Mouse (Mus musculus) embryonic facial prominence, embryonic 11.5 days (tissue): ENCODE results near the gene Pja2. TPM values are rescaled to one million over a fixed set of nuclear protein-coding genes. Genes with fewer than 3 reads are reported as not detected.
"Not testable (repeated sequence)": the region's sequence is repeated elsewhere in the genome, so short reads cannot be mapped to it uniquely, and the experiment has no call there.

ENCODE experiments used
- ATAC-seq: fragments of 200-750 bp; cut with Nextera tagmentation; replicated peaks from 2 replicates; pipeline ENCODE4 v1.8.0; 2017; ENCODE audit warnings: low read depth; ENCODE audit not compliant: insufficient number of reproducible peaks, low FRiP score, low TSS enrichment
- DNase-seq: peaks from one replicate; pipeline ENCODE4 v3.0.0-alpha.2; 2015; ENCODE audit warnings: low spot score
- H3K27ac ChIP-seq: fragments of 300-500 bp; sonication (generic); replicated peaks from 2 replicates; pipeline ENCODE4 v1.5.1; 2014; ENCODE audit warnings: mild to moderate bottlenecking, low read depth, low read length, control low read depth
- H3K27me3 ChIP-seq: fragments of 300-500 bp; sonication (generic); 2 replicates; pipeline ENCODE4 v1.6.1; 2014; ENCODE audit warnings: mild to moderate bottlenecking, low read length, moderate library complexity, mixed read lengths; ENCODE audit not compliant: control insufficient read depth, insufficient read depth
- H3K36me3 ChIP-seq: fragments of 300-500 bp; sonication (generic); replicated peaks from 2 replicates; pipeline ENCODE4 v1.6.1; 2014; ENCODE audit warnings: low read depth, mild to moderate bottlenecking, low read length, moderate library complexity, mixed read lengths; ENCODE audit not compliant: control insufficient read depth, insufficient read depth
- H3K4me1 ChIP-seq: fragments of 300-500 bp; sonication (generic); 2 replicates; pipeline ENCODE4 v1.6.1; 2014; ENCODE audit warnings: low read length, mixed read lengths; ENCODE audit not compliant: control insufficient read depth, insufficient read depth
- H3K4me2 ChIP-seq: fragments of 300-500 bp; sonication (generic); 2 replicates; pipeline ENCODE4 v1.6.1; 2014; ENCODE audit warnings: low read depth, mild to moderate bottlenecking, control low read depth, low read length, moderate library complexity
- H3K4me3 ChIP-seq: fragments of 300-500 bp; sonication (generic); 2 replicates; pipeline ENCODE4 v1.5.1; 2014; ENCODE audit warnings: low read depth, low read length, control low read depth
- H3K9ac ChIP-seq: fragments of 300-500 bp; sonication (generic); replicated peaks from 2 replicates; pipeline ENCODE4 v1.6.1; 2014; ENCODE audit warnings: mild to moderate bottlenecking, control low read depth, low read length
- H3K9me3 ChIP-seq: fragments of 300-500 bp; sonication (generic); replicated peaks from 2 replicates; pipeline ENCODE4 v1.6.1; 2016; ENCODE audit warnings: mild to moderate bottlenecking, low read length, inconsistent platforms, mixed read lengths; ENCODE audit not compliant: control insufficient read depth
- WGBS: fragments of 180-500 bp; shearing (Covaris S2); extraction: QIAGEN DNeasy Blood & Tissue Kit; methylation state at CpG from one replicate; pipeline ENCODE4 v1.1.7; 2014; 5-methylcytosine and 5-hydroxymethylcytosine counted together
- polyA plus RNA-seq: library from polyadenylated mRNA; unstranded; fragments of >200 nt; fragmentation: Nextera tagmentation; extraction: Ambion mirVana; gene quantifications from 2 replicates; pipeline ENCODE4 v1.2.1, GENCODE M21; 2014

The Pja2 gene
- polyA plus RNA-seq, 1 experiment from 2014 or later: 75.8 TPM

DNA sequence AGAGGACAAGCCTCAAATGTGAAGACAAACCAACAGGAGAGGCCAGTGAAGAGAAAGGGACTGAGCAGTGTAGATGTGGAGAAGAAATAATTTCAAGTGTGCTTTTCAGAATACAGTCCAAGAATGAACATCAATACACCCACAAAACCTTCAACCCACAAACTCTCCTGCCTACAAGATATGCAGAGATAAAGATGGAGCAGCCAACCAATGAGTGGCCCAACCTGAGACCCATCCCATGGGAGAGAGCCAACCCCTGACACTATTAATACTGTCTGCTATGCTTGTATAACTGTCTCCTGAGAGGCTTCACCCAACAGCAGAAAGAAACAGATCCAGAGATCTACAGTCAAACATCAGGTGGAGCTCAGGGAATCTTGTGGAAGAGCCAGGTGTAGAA is 16.3 kb downstream of the Pja2 start:
- H3K4me2 ChIP-seq: no peak overlapping the region
- ATAC-seq: no peak
- H3K4me1 ChIP-seq: no peaks in the 10 kb centered on the region
- no peak overlapping the region for H3K9ac ChIP-seq
- H3K9me3 ChIP-seq: no peaks in the 10 kb centered on the region
- no peak overlapping the region for H3K4me3 ChIP-seq
- no peak overlapping the region for H3K27ac ChIP-seq
- H3K36me3 ChIP-seq: no peaks in the 10 kb centered on the region; the same call in 1 of the 2 replicates
- H3K27me3 ChIP-seq: no peaks in the 10 kb centered on the region
- DNase-seq: no peak

DNA sequence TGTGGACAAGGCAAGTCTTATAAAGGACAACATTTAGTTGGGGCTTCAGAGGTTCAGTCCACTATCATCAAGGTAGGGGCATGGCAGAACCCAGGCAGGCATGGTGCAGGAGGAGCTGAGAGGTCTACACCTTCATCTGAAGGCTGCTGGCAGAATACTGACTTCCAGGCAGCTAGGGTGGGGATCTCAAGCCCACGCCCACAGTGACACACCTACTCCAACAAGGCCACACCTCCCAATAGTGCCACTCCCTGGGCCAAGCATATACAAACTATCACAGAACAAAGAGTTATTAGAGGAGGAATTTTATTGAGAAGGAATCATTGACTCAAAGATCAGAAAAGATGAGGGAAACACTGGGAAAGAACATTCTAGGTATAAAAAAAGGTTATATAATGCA is 17.2 kb downstream of the Pja2 start:
- not testable (repeated sequence) for H3K4me3 ChIP-seq, H3K36me3 ChIP-seq, DNase-seq, H3K4me2 ChIP-seq, H3K9ac ChIP-seq, H3K4me1 ChIP-seq, H3K27ac ChIP-seq, H3K9me3 ChIP-seq, ATAC-seq, H3K27me3 ChIP-seq
- WGBS: 88% methylated on average over 1 of the region's 1 CpGs

DNA sequence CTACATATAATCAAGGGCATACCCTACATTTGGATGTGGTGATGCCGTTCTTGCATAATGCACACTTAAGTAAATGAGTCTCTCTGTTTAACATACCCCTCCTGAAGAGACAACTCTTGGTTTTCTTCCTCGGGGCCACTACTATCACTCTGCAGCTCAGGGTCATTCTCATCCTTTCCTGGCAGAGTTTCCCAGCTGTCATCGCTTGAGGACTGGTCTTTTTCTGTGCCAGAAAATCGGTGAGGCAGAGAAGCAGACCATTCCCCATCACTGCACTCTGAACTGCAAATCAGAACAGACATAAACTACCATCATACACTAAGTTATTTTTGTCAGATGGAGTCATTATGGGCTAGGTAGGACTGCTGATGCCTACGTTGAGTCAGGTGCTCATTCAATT is 34.1 kb downstream of the Pja2 start:
- H3K27ac ChIP-seq: no peak overlapping the region
- H3K27me3 ChIP-seq: no peaks in the 10 kb centered on the region
- H3K4me2 ChIP-seq: no peak overlapping the region
- H3K4me3 ChIP-seq: no peak overlapping the region
- no peaks in the 10 kb centered on the region; the same call in 1 of the 2 replicates for H3K36me3 ChIP-seq
- H3K4me1 ChIP-seq: no peaks in the 10 kb centered on the region
- 90% methylated on average over 5 of the region's 5 CpGs for WGBS
- no peak overlapping the region for H3K9ac ChIP-seq
- DNase-seq: no peak
- ATAC-seq: no peak
- no peaks in the 10 kb centered on the region for H3K9me3 ChIP-seq

DNA sequence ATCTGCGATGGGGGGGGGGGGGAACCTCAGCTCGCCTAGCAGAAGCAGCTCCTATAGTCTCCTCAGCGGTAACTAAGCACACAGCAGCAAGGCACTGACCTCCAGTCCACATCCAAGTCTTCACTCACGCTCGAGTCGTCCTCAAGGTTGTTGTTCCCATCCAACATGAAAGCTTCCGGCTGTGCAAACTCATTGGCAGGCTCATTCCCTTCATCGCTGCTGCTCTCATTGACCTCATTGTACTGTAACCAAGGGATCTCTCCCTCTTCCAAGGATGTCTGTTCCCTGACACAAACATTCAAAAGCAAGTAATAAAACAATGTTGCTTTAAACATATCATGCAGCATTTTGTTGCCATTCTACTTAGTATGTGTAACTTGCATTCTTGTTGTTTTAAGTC is 39.0 kb downstream of the Pja2 start:
- no peaks in the 10 kb centered on the region for H3K27me3 ChIP-seq
- no peak for DNase-seq
- H3K36me3 ChIP-seq: peaks cover 2% of the 10 kb centered on the region
- H3K9ac ChIP-seq: no peak overlapping the region
- no peaks in the 10 kb centered on the region for H3K4me1 ChIP-seq
- no peak overlapping the region for H3K4me3 ChIP-seq
- 92% methylated on average over 8 of the region's 8 CpGs for WGBS
- no peaks in the 10 kb centered on the region for H3K9me3 ChIP-seq
- ATAC-seq: no peak
- H3K4me2 ChIP-seq: no peak overlapping the region
- no peak overlapping the region for H3K27ac ChIP-seq

DNA sequence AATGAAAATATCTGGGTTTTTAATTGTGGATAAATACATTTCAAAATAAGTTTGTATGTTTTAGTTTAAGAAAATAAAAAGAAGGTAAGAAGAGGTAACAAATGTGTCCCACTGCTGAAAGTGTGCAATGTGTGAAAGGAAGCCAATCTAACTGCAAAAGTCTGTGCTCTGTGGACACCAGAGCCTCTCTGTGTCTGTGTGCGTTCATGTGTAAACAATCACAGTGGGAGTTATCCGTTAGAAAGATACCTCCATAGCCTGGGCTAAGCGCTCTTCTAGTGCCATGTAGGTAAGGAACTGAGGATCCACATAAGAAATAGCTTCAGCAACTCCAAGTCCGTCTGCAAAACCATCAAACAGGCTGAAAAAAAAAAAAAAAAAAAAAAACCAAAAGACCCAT is 42.0 kb downstream of the Pja2 start:
- H3K27me3 ChIP-seq: no peaks in the 10 kb centered on the region
- H3K9me3 ChIP-seq: no peaks in the 10 kb centered on the region
- no peak overlapping the region for H3K4me2 ChIP-seq
- 70% methylated on average over 4 of the region's 4 CpGs for WGBS
- H3K4me3 ChIP-seq: no peak overlapping the region
- peaks cover 4% of the 10 kb centered on the region for H3K36me3 ChIP-seq
- H3K27ac ChIP-seq: no peak overlapping the region
- DNase-seq (no peak), ATAC-seq (no peak)
- no peaks in the 10 kb centered on the region for H3K4me1 ChIP-seq
- no peak overlapping the region for H3K9ac ChIP-seq

DNA sequence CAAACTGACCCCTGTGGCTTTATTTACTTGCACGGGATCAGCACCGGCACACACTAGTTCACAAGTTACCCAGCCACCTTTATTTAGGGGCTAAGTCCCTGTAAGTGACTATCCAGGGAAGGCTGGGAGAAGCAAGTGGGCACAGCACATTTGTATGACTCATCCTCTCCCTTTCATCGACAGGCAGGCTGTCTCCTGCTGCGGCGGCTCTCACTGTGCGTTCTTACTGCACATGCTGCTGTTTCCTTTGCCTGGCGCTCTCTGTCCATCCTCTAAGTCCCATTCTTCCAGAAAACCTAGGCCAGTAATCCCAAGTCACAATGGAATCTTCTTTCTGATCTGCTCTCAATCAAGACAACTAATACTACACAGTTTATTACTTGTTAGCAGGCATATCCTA is 43.7 kb downstream of the Pja2 start:
- WGBS: 89% methylated on average over 7 of the region's 7 CpGs
- ATAC-seq (no peak), DNase-seq (no peak)
- H3K4me1 ChIP-seq: no peaks in the 10 kb centered on the region
- peaks cover 4% of the 10 kb centered on the region for H3K36me3 ChIP-seq
- H3K27me3 ChIP-seq: no peaks in the 10 kb centered on the region
- H3K9me3 ChIP-seq: no peaks in the 10 kb centered on the region
- H3K9ac ChIP-seq: no peak overlapping the region
- no peak overlapping the region for H3K4me2 ChIP-seq
- H3K27ac ChIP-seq: no peak overlapping the region
- no peak overlapping the region for H3K4me3 ChIP-seq

DNA sequence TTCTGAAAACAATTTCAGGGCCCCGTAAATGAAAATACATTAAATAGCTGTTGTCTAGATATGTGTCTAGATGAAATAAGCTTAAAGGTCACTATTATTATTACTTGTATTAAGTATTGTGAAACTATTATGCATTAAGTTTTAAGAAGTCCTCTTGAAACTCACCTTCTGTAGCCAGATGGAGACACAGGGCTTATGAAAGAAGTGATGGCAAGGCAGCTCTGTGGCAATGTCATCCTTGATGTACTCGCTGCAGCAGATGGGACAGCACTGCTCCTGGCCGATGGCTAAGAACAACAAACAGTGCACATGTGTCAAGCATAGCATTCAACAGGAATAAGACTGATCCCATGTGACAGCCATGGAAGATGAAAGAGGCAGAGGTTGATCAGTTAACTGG is 44.9 kb downstream of the Pja2 start:
- WGBS: 79% methylated on average over 3 of the region's 3 CpGs
- H3K4me2 ChIP-seq: no peak overlapping the region
- H3K4me3 ChIP-seq: no peak overlapping the region
- H3K36me3 ChIP-seq: peaks cover 4% of the 10 kb centered on the region
- no peak overlapping the region for H3K27ac ChIP-seq
- ATAC-seq (no peak), DNase-seq (no peak)
- no peaks in the 10 kb centered on the region for H3K27me3 ChIP-seq
- H3K9ac ChIP-seq: no peak overlapping the region
- H3K9me3 ChIP-seq: no peaks in the 10 kb centered on the region
- no peaks in the 10 kb centered on the region for H3K4me1 ChIP-seq

DNA sequence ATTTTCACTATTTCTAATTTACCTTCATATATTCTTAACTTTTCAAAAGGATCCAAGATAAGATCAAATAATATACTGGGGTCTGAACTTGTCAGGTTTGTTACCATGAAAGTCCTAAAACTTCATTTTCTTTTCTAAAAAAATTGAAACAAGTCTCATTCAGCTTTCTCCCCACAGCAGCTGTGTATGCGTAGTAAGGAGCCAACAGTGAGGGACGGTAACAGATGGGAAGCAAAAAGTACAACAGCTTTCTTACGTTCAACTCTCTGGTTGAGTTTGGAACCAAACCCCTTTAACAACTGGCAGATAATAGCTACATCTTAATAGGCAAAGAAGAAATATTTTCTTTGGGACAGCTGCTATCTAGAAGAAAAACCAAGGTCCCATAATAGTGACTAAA is 50.3 kb downstream of the Pja2 start:
- not testable (repeated sequence) for H3K27ac ChIP-seq, H3K36me3 ChIP-seq, H3K9ac ChIP-seq, H3K27me3 ChIP-seq, H3K9me3 ChIP-seq, H3K4me1 ChIP-seq, DNase-seq, H3K4me2 ChIP-seq, H3K4me3 ChIP-seq, ATAC-seq
- 88% methylated on average over 3 of the region's 3 CpGs for WGBS
